Mouse (Mus musculus) regulatory T cell (primary cell): ENCODE measurements around the gene Sgf29.

Experiments used
- in situ Hi-C: fragments of 300-600 bp; cut with MboI, MseI; formaldehyde crosslinking; loops from one replicate; pipeline ENCODE4 v1.15.1; 2025; ENCODE audit warnings: high pct_unique_total_duplicates

Gene Sgf29

GRCm38 (mm10) chr7:126702861-126703756 lies 54.0 kb downstream of the Sgf29 start:
- in situ Hi-C loops: loop anchor here (5.0 kb wide), 1 partner anchor 74 kb away; the partner anchor contains the start of gene Ypel3

DNA sequence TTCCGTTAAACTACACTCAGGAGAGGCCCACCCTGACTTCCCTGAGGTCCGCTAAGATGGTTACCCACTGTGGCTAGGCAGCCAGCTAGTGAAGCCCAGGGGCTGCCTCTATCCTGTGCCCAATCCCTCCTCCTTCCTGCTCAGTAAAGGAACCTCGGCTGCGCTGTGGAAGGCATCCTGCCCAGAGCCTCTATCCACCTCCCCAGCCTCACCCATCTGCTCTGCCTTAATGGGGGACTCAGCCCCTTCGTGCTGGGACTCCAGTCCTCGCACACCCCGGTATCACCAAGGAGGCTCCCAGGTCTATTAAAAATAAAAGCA lies 54.6 kb downstream of the Sgf29 start:
- in situ Hi-C loops: loop anchor here (5.0 kb wide), 1 partner anchor 74 kb away; the partner anchor contains the start of gene Ypel3

GRCm38 (mm10) chr7:126704121-126704980 lies 55.2 kb downstream of the Sgf29 start:
- in situ Hi-C loops: loop anchor here (5.0 kb wide), 1 partner anchor 73 kb away; the partner anchor contains the start of gene Ypel3

DNA sequence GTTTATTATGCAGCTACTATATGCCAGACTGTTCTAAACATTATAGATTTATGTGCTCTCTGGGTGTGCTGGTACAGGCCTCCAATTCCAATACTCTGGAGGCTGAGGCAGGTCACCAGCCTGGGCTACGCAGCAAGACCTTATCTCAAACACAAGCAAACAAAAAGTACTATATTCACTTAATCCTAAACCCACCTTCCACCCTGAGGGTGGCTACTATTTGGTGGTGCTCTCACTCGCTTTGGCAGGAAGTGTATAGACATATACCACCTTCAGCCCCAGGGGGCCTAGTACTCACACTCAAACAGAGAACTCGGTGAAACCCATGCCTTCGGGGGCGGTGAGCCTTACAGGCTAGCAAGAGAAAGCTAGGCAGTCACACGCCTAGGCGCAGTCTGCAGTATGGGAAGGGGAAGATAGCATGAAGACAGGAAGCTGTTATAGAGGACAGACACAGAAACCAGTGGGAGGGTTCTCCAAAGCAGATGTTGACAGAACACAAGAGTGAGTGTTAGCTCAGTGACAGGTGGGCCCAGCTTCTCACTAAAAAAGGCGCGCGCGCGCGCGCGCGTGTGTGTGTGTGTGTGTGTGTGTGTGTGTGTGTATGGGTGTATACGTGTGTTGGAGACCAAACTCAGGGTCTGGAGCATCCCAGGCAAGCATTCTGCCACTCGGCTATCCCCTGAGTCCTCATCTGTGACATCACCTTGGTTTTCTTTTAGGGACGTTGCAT lies 58.5 kb downstream of the Sgf29 start, which contains the start of gene Coro1a:
Coro1a (minus strand) TSS at position 346 of the 733 bp plus-strand sequence.
- in situ Hi-C loops: no loop called here

GRCm38 (mm10) chr7:126708175-126708952 lies 59.3 kb downstream of the Sgf29 start:
- in situ Hi-C loops: no loop called here

- in situ Hi-C loops: no loop called here
These were observed 61.2 kb downstream of the Sgf29 start for GRCm38 (mm10) chr7:126710266-126710665.

DNA sequence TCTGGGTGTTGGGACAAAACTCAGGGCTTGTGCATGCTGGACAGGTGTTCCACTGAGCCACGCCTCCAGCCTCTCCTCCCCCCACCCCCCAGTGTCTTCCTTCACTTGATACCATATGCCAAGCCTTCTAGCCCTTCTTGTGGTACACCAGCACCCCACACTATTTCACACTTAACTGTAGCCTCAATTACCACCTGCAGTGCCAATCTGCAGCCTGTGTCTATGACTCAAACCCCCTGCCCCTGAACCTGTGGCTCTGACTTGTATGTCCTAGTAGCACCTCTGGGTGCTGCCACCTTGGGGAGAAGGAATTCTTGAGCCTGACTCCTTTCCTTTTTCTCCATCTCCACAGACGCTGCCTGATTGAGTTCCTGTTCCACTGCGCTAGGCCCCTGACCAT lies 62.8 kb downstream of the Sgf29 start:
- in situ Hi-C loops: no loop called here

DNA sequence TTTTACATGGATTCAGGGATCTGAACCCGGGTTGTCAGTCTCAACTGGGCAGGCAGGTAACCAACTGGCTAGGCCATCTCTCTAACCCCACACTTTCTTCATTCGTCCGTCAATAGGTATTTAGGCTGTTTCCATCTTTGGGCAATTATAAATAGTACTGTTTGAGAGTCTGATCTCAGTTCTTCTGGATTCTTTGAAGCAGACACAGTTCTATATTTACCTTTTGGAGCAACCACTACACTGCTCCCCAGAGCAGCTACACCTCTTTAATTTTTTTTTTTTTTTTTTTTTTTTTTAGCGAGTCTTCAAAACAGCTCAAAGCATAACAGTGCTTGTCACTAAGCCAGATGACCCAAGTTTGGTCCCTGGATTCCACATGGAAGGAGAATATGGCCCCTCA lies 66.6 kb downstream of the Sgf29 start:
- in situ Hi-C loops: no loop called here

DNA sequence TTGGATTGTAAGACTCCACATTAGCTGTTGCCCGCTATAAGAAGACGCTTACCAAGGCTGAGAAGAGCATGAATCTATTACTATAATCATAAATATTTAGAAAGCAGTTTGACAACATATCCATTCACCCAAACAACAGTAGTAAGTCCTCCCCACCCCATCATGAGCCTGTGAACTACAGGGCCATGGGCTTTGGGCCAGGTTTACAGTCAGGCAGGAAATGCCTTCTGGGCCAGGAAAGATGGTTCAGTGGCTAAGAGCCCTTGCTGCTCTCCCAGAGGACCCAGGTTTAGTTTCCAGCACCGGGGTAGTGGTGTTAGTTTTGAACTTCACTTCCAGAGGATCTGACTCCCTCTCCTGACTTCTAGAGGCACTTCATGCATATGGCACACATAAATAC lies 68.5 kb downstream of the Sgf29 start:
- in situ Hi-C loops: no loop called here

DNA sequence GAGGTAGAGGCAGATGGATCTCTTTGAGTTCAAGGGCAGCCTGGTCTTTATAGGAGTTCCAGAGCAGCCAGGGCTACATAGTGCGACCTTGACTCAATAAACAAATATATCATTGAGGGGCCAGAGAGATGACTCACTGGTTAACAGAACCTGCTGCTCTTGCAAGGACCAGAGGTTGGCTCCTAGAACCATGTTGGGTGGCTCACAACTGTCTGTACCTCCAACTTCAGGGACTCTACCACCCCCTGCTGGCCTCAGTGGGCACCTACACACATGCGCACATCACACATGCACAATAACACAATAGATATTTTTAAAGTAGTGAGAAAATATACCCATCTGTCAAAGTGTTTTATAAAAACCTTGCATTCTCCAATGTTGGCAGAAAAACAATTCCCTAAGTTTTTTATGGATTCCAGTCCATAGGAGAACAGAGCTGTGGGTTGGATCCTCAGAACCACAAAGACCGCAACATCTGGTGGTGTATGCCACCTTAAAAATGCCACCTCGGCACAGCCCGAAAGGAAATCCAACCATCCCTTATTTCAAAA lies 69.8 kb downstream of the Sgf29 start:
- in situ Hi-C loops: no loop called here

DNA sequence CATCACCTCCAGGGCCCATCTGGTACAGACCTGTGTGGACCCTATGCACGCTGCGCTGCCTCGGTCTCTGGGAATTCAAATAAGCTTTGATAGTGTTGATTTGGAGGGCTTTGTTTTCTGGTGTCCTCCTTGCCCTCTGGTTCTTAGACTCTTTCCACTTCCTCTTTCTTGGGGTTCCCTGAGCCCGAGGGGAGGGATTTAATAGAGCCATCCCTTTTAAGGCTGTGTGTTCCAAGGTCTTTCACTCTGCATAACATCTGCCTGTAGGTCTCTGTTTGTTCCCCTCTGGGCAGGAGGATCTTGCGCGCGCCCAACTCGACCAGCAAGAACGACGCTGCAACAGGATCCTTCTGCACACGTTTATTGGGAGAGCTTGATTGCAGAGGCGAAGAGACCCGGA lies 72.5 kb downstream of the Sgf29 start:
- in situ Hi-C loops: no loop called here
